Mouse (Mus musculus): ENCODE data around the gene Evx2.

GRCm38 (mm10) chr2:74656632-74657021 is 2.7 kb downstream of the Evx2 start:
- TF ChIP-seq FLI1 (IDR thresholded peaks at IDR 0.05; ENCODE audit: low read length) (no peak), GATA1 (IDR thresholded peaks at IDR 0.05; ENCODE audit: borderline replicate concordance, low read length) (no peak)
